Mouse (Mus musculus) CH12.LX (cell line): ENCODE results near the gene Dmxl2.

Source experiments
- CTCF ChIP-seq, 2 experiments: IDR thresholded peaks in 1 of 2; conservative IDR thresholded peaks in 1 of 2; 2 replicates each; pipeline ENCODE4 v1.5.1; 2011 to 2012; ENCODE audit warnings: low read depth in 2 of 2, low read length in 2 of 2, improper control_type of control experiment in 1 of 2, inconsistent platforms in 1 of 2, mild to moderate bottlenecking in 1 of 2, moderate library complexity in 1 of 2
- EP300 ChIP-seq: IDR thresholded peaks from 2 replicates; pipeline ENCODE4 v1.6.1; 2011; ENCODE audit warnings: low read length, improper control_type of control experiment
- ETS1 ChIP-seq: conservative IDR thresholded peaks from 2 replicates; pipeline ENCODE4 v1.6.1; 2012; ENCODE audit warnings: low read depth, mild to moderate bottlenecking, inconsistent platforms, low read length, improper control_type of control experiment, moderate library complexity
- MAFK ChIP-seq: IDR thresholded peaks from 2 replicates; pipeline ENCODE4 v1.6.1; 2011; ENCODE audit warnings: low read length, improper control_type of control experiment; ENCODE audit not compliant: insufficient replicate concordance
- MXI1 ChIP-seq: IDR thresholded peaks from 2 replicates; pipeline ENCODE4 v1.6.1; 2011; ENCODE audit warnings: mild to moderate bottlenecking, low read depth, low read length, improper control_type of control experiment
- NRF1 ChIP-seq: IDR thresholded peaks from 2 replicates; pipeline ENCODE4 v1.6.1; 2014; ENCODE audit warnings: low read depth, mild to moderate bottlenecking, inconsistent platforms, low read length, improper control_type of control experiment, moderate library complexity
- POLR2AphosphoS2 ChIP-seq: IDR thresholded peaks from 2 replicates; pipeline ENCODE4 v1.6.1; 2011; ENCODE audit warnings: low read depth, low read length, improper control_type of control experiment
- RAD21 ChIP-seq: IDR thresholded peaks from 2 replicates; pipeline ENCODE4 v1.6.1; 2011; ENCODE audit warnings: low read depth, mild to moderate bottlenecking, low read length, improper control_type of control experiment, moderate library complexity
- TCF12 ChIP-seq: IDR thresholded peaks from 2 replicates; pipeline ENCODE4 v1.6.1; 2014; ENCODE audit warnings: low read depth, mild to moderate bottlenecking, inconsistent platforms, low read length, improper control_type of control experiment
- UBTF ChIP-seq: IDR thresholded peaks from 2 replicates; pipeline ENCODE4 v1.6.1; 2012; ENCODE audit warnings: low read depth, mild to moderate bottlenecking, inconsistent platforms, low read length, improper control_type of control experiment, moderate library complexity
- ZC3H11A ChIP-seq: IDR thresholded peaks from 2 replicates; pipeline ENCODE4 v1.6.1; 2012; ENCODE audit warnings: low read depth, mild to moderate bottlenecking, inconsistent platforms, low read length, improper control_type of control experiment
- ZMIZ1 ChIP-seq: IDR thresholded peaks from 2 replicates; pipeline ENCODE4 v1.6.1; 2012; ENCODE audit warnings: low read depth, mild to moderate bottlenecking, inconsistent platforms, low read length, improper control_type of control experiment

- no peak for TF ChIP-seq EP300
- no peak for TF ChIP-seq ETS1
- TF ChIP-seq ZMIZ1, result no peak
- no peak for TF ChIP-seq CTCF (conservative IDR thresholded peaks at IDR 0.05 in 1 of 2, IDR thresholded peaks at IDR 0.05 in 1 of 2; ENCODE audit: low read depth in 2 of 2, low read length in 2 of 2)
- no peak for TF ChIP-seq MAFK
- TF ChIP-seq TCF12, result no peak
- TF ChIP-seq POLR2AphosphoS2, result no peak
- TF ChIP-seq NRF1, result no peak
- TF ChIP-seq UBTF, result no peak
- TF ChIP-seq MXI1, result no peak
- no peak for TF ChIP-seq ZC3H11A
- no peak for TF ChIP-seq RAD21
Measured at GRCm38 (mm10) chr9:54530836-54531235, 29.4 kb upstream of the Dmxl2 start.
